ENCODE assay signal across 29 mouse cellular contexts in the genomic region with DNA sequence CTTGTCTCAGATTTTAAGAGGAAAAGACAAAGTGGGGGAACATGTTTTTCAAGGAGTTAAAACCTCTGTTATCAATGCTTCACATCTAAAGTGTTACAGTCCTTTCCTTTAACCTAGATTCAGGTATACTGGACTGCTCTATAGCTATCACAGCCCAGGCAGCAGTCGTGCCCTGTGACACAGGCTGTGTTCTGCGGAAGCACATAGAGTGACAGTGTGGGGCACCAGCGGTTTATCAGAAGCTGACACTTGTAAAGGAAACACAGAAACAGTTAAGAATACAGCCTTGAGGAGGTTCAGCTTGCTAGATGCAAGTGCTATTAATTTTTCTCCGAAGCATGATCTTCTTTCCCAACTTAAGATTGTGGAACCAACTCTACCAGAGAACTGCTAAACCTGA. TPM values are rescaled to one million over a fixed set of nuclear protein-coding genes. Genes with fewer than 3 reads are reported as not detected.
DNase-seq lines count a peak whose midpoint lies in the region; ATAC-seq lines count a peak whose summit lies in the region.
"Had no signal": no experiment of that assay in that cellular context is flagged by ENCODE, and none has a peak within 500 bp of the region (broad histone marks: within the 10 kb centered on the region; RNA-seq: fewer than 3 reads in every experiment).

No protein-coding gene starts in this region.

- no peaks in the 10 kb centered on the region for H3K9me3 ChIP-seq in liver, embryonic 11.5 days (ENCODE audit: control insufficient read depth, low read length)
- H3K9me3 ChIP-seq in midbrain, embryonic 11.5 days (ENCODE audit: control insufficient read depth, low read length), result no peaks in the 10 kb centered on the region
- H3K9me3 ChIP-seq: embryonic facial prominence, embryonic 15.5 days; hindbrain, embryonic 13.5 days; limb, embryonic 15.5 days; neural tube, embryonic 15.5 days had no signal

- H3K4me2 ChIP-seq in liver, embryonic 11.5 days, result no peak overlapping the region
- H3K4me2 ChIP-seq in midbrain, embryonic 11.5 days, result no peak overlapping the region
- H3K4me2 ChIP-seq: embryonic facial prominence, embryonic 15.5 days; hindbrain, embryonic 13.5 days; limb, embryonic 15.5 days; neural tube, embryonic 15.5 days had no signal

- WGBS in liver, embryonic 11.5 days, result 50% methylated on average over 4 of the region's 4 CpGs
- WGBS in midbrain, embryonic 11.5 days, result 77% methylated on average over 4 of the region's 4 CpGs

- H3K36me3 ChIP-seq in liver, embryonic 11.5 days (ENCODE audit: control insufficient read depth, insufficient read depth, low read length), result no peaks in the 10 kb centered on the region
- no peaks in the 10 kb centered on the region for H3K36me3 ChIP-seq in midbrain, embryonic 11.5 days (ENCODE audit: control insufficient read depth, insufficient read depth, low read length)
- H3K36me3 ChIP-seq: embryonic facial prominence, embryonic 15.5 days; hindbrain, embryonic 13.5 days; limb, embryonic 15.5 days; neural tube, embryonic 15.5 days had no signal

- peak; percentile 57; the same call in 1 of the 2 replicates for ATAC-seq in liver, embryonic 11.5 days (replicated peaks; ENCODE audit: low FRiP score)
- peak; percentile 73; the same call in 1 of the 2 replicates for ATAC-seq in megakaryocyte-erythroid progenitor cell, adult 5-6 weeks (replicated peaks; ENCODE audit: low FRiP score, low TSS enrichment, poor library complexity, severe bottlenecking)
- no peak for ATAC-seq in midbrain, embryonic 11.5 days (ENCODE audit: low FRiP score)
- ATAC-seq: forebrain, postnatal 0 days; midbrain, embryonic 16.5 days had no signal

- DNase-seq in liver, embryonic 11.5 days (ENCODE audit: low spot score), result no peak
- DNase-seq in liver, result no peak
- peak; percentile 20 to 27 for DNase-seq in CD8-positive naive resting alpha-beta T cell, adult 2 months (ENCODE audit: low read depth in 2 of 2, low spot score in 2 of 2)
- DNase-seq in thymus, postnatal 14 days, result peak; percentile 58
- no peak for DNase-seq in midbrain, embryonic 11.5 days (ENCODE audit: low spot score, missing footprints)
- DNase-seq in ovary, adult 18-20 months (ENCODE audit: low spot score), result no peak
- DNase-seq in embryo, embryonic 9.5 days (ENCODE audit: extremely low spot score), result no peak
- DNase-seq: adrenal gland, postnatal 14 days; cerebellum, adult 2 months; cerebellum, postnatal 36 days; forebrain, postnatal 0 days; gastrocnemius, postnatal 14 days; kidney, adult 11 months; layer of hippocampus, adult 9-11 months; left cerebral cortex, postnatal 4 days; lung, adult 2 months; lung, postnatal 14 days had no signal

- H3K9ac ChIP-seq in liver, embryonic 11.5 days (ENCODE audit: low read depth, low read length), result no peak overlapping the region
- no peak overlapping the region for H3K9ac ChIP-seq in midbrain, embryonic 11.5 days (ENCODE audit: low read length)
- H3K9ac ChIP-seq: embryonic facial prominence, embryonic 15.5 days; forebrain, postnatal 0 days; hindbrain, embryonic 13.5 days; limb, embryonic 15.5 days; neural tube, embryonic 15.5 days had no signal

- H3K4me3 ChIP-seq in liver, embryonic 11.5 days (ENCODE audit: low read depth, low read length), result no peak overlapping the region
- no peak overlapping the region for H3K4me3 ChIP-seq in midbrain, embryonic 11.5 days (ENCODE audit: low read depth, low read length)
- H3K4me3 ChIP-seq: embryonic facial prominence, embryonic 15.5 days; hindbrain, embryonic 13.5 days; limb, embryonic 15.5 days; myocyte; neural tube, embryonic 15.5 days had no signal

- H3K27ac ChIP-seq in liver, embryonic 11.5 days (ENCODE audit: low read depth, low read length), result no peak overlapping the region
- no peak overlapping the region for H3K27ac ChIP-seq in midbrain, embryonic 11.5 days (ENCODE audit: low read depth, low read length)
- H3K27ac ChIP-seq: embryonic facial prominence, embryonic 15.5 days; hindbrain, embryonic 13.5 days; kidney, postnatal 0 days; limb, embryonic 15.5 days; neural tube, embryonic 15.5 days had no signal

- H3K4me1 ChIP-seq in liver, embryonic 11.5 days (replicated peaks; ENCODE audit: control insufficient read depth, insufficient read depth, low read length), result no peaks in the 10 kb centered on the region
- no peaks in the 10 kb centered on the region for H3K4me1 ChIP-seq in midbrain, embryonic 11.5 days (ENCODE audit: control insufficient read depth, insufficient read depth, low read length)
- H3K4me1 ChIP-seq: embryonic facial prominence, embryonic 15.5 days; hindbrain, embryonic 13.5 days; limb, embryonic 15.5 days; neural tube, embryonic 15.5 days had no signal

- H3K27me3 ChIP-seq in liver, embryonic 11.5 days (replicated peaks; ENCODE audit: control insufficient read depth, insufficient read depth, low read length), result no peaks in the 10 kb centered on the region
- no peaks in the 10 kb centered on the region for H3K27me3 ChIP-seq in midbrain, embryonic 11.5 days (ENCODE audit: control insufficient read depth, insufficient read depth, low read length)
- H3K27me3 ChIP-seq: embryonic facial prominence, embryonic 15.5 days; hindbrain, embryonic 13.5 days; limb, embryonic 15.5 days; neural tube, embryonic 15.5 days had no signal

RNA-seq across cellular contexts. Expression of a gene that starts 29.6 kb away (rescaled TPM):
- polyA plus RNA-seq in liver, embryonic 11.5 days (2014; fragmentation: Nextera tagmentation; extraction: Ambion mirVana), result 5.2 and 6.1 TPM in 2 replicates
- total RNA-seq in megakaryocyte-erythroid progenitor cell, adult 5-6 weeks (2014; fragmentation: Nextera tagmentation), result 13.9 and 15.1 TPM in 2 replicates
- total RNA-seq in megakaryocyte-erythroid progenitor cell, adult 5-6 weeks (2017), result 4.7 and 13.1 TPM in 2 replicates
- polyA plus RNA-seq in midbrain, embryonic 11.5 days (2014; fragmentation: Nextera tagmentation; extraction: Ambion mirVana), result 0.72 and 0.80 TPM in 2 replicates

RNA-seq across cellular contexts. Expression of a gene that starts 46.6 kb away (rescaled TPM):
- not detected in 2 replicates for polyA plus RNA-seq in liver, embryonic 11.5 days (2014; fragmentation: Nextera tagmentation; extraction: Ambion mirVana)
- total RNA-seq in megakaryocyte-erythroid progenitor cell, adult 5-6 weeks (2014; fragmentation: Nextera tagmentation), result not detected in 2 replicates
- not detected in 2 replicates for total RNA-seq in megakaryocyte-erythroid progenitor cell, adult 5-6 weeks (2017)
- polyA plus RNA-seq in midbrain, embryonic 11.5 days (2014; fragmentation: Nextera tagmentation; extraction: Ambion mirVana), result not detected in 2 replicates
- total RNA-seq: adrenal gland, postnatal 14 days; forebrain, postnatal 0 days; gastrocnemius, postnatal 14 days; heart, adult 8-10 months; heart, postnatal 25 days; left cerebral cortex, adult 8-10 months; left cerebral cortex, postnatal 4 days had no signal
- polyA plus RNA-seq: cerebellum, adult 2 months; embryonic facial prominence, embryonic 15.5 days; forebrain, postnatal 0 days; heart, embryonic 14.5 days; hindbrain, embryonic 13.5 days; kidney, postnatal 0 days; limb, embryonic 15.5 days; lung, adult 2 months; midbrain, embryonic 16.5 days; myocyte; neural tube, embryonic 15.5 days had no signal

Comparison
In these comparisons a context has a peak if more than half of its experiments do, and no peak if none do; other contexts are left out.
1. DNase-seq: peak in CD8-positive naive resting alpha-beta T cell, adult 2 months (2 of 2) and thymus, postnatal 14 days (single experiment); none in liver, embryonic 11.5 days (single experiment), liver (single experiment), midbrain, embryonic 11.5 days (single experiment), ovary, adult 18-20 months (single experiment) and embryo, embryonic 9.5 days (single experiment).